Comparison of ENCODE assay signal across 9 mouse cellular contexts in genomic region chr17:66235806-66236335, GRCm38 (mm10).
A peak's percentile ranks its signal among the peaks of the same experiment; 100 is the strongest.
DNase-seq lines count a peak whose midpoint lies in the region; ATAC-seq lines count a peak whose summit lies in the region.
"Had no signal": no experiment of that assay in that cellular context is flagged by ENCODE, and none has a peak within 500 bp of the region (broad histone marks: within the 10 kb centered on the region; RNA-seq: fewer than 3 reads in every experiment).

No protein-coding gene starts in this region.

- no peak overlapping the region; the same call in 1 of the 2 replicates for H3K27ac ChIP-seq in hindbrain, embryonic 16.5 days (ENCODE audit: low read depth, low read length)
- no peak overlapping the region for H3K27ac ChIP-seq in midbrain, embryonic 14.5 days (replicated peaks; ENCODE audit: low read depth, low read length)
- H3K27ac ChIP-seq: heart, embryonic 10.5 days; liver, embryonic 13.5 days had no signal

- no peak; the same call in 1 of the 2 replicates for ATAC-seq in hindbrain, embryonic 16.5 days
- peak; percentile 7; the same call in 1 of the 2 replicates for ATAC-seq in midbrain, embryonic 14.5 days (ENCODE audit: low FRiP score, low TSS enrichment)

- H3K4me2 ChIP-seq in hindbrain, embryonic 16.5 days (ENCODE audit: low read length) = peak overlapping the region; percentile 55
- H3K4me2 ChIP-seq in midbrain, embryonic 14.5 days (ENCODE audit: low read length) = peak overlapping the region; percentile 51
- H3K4me2 ChIP-seq: liver, embryonic 13.5 days had no signal

- no peaks in the 10 kb centered on the region for H3K36me3 ChIP-seq in hindbrain, embryonic 16.5 days (ENCODE audit: control insufficient read depth, insufficient read depth, low read length)
- H3K36me3 ChIP-seq in midbrain, embryonic 14.5 days (ENCODE audit: control insufficient read depth, insufficient read depth, low read length) = no peaks in the 10 kb centered on the region
- H3K36me3 ChIP-seq: heart, embryonic 10.5 days; liver, embryonic 13.5 days had no signal

- no peak overlapping the region; the same call in 1 of the 2 replicates for H3K4me3 ChIP-seq in hindbrain, embryonic 16.5 days (ENCODE audit: low read length)
- H3K4me3 ChIP-seq in midbrain, embryonic 14.5 days (replicated peaks; ENCODE audit: low read depth, low read length) = no peak overlapping the region
- H3K4me3 ChIP-seq: liver, embryonic 13.5 days had no signal

- H3K27me3 ChIP-seq in hindbrain, embryonic 16.5 days (replicated peaks; ENCODE audit: control insufficient read depth, insufficient read depth, low read length) = no peaks in the 10 kb centered on the region
- no peaks in the 10 kb centered on the region for H3K27me3 ChIP-seq in midbrain, embryonic 14.5 days (ENCODE audit: control insufficient read depth, insufficient read depth, low read length)

- H3K9me3 ChIP-seq in hindbrain, embryonic 16.5 days (ENCODE audit: control insufficient read depth, low read length) = no peaks in the 10 kb centered on the region
- H3K9me3 ChIP-seq in midbrain, embryonic 14.5 days (ENCODE audit: control insufficient read depth, low read length) = no peaks in the 10 kb centered on the region
- H3K9me3 ChIP-seq: heart, embryonic 10.5 days; liver, embryonic 13.5 days had no signal

- WGBS in hindbrain, embryonic 16.5 days = 69% methylated on average over 15 of the region's 15 CpGs
- WGBS in midbrain, embryonic 14.5 days = 72% methylated on average over 15 of the region's 15 CpGs

- DNase-seq in retina, postnatal 7 days (ENCODE audit: low read depth, low spot score) = peak; percentile 16
- DNase-seq in retina, embryonic 14.5 days (ENCODE audit: low spot score) = no peak
- DNase-seq in midbrain, embryonic 14.5 days = peak; percentile 55
- DNase-seq in spleen, postnatal 4 days (ENCODE audit: low spot score in 2 of 2) = no peak
- no peak for DNase-seq in kidney, adult 9 months
- no peak for DNase-seq in embryo, embryonic 11 days

- H3K4me1 ChIP-seq in hindbrain, embryonic 16.5 days (ENCODE audit: control insufficient read depth, insufficient read depth, low read depth, low read length) = peaks cover 5% of the 10 kb centered on the region
- no peaks in the 10 kb centered on the region for H3K4me1 ChIP-seq in midbrain, embryonic 14.5 days (ENCODE audit: control insufficient read depth, insufficient read depth, low read length)
- H3K4me1 ChIP-seq: liver, embryonic 13.5 days had no signal

- H3K9ac ChIP-seq in hindbrain, embryonic 16.5 days (ENCODE audit: low read depth, low read length) = peak overlapping the region; percentile 41; the same call in 1 of the 2 replicates
- H3K9ac ChIP-seq in midbrain, embryonic 14.5 days (replicated peaks; ENCODE audit: low read length) = no peak overlapping the region
- H3K9ac ChIP-seq: liver, embryonic 13.5 days had no signal

Comparison
In these comparisons a context has a peak if more than half of its experiments do, and no peak if none do; other contexts are left out.
1. DNase-seq: peak in retina, postnatal 7 days (single experiment) and midbrain, embryonic 14.5 days (single experiment); none in retina, embryonic 14.5 days (single experiment), spleen, postnatal 4 days (0 of 2), kidney, adult 9 months (single experiment) and embryo, embryonic 11 days (single experiment).